Mouse (Mus musculus) stomach, embryonic 14.5 days (tissue): Measurements from ENCODE around the gene Rpl7l1. TPM values are rescaled to one million over a fixed set of nuclear protein-coding genes. Genes with fewer than 3 reads are reported as not detected.

Experiments
- ATAC-seq: fragments of 200-750 bp; cut with Nextera tagmentation; 2 replicates; pipeline ENCODE4 v1.8.0; 2017; ENCODE audit warnings: low read depth, moderate TSS enrichment; ENCODE audit not compliant: insufficient number of reproducible peaks, insufficient read depth, low FRiP score
- H3K27ac ChIP-seq: fragments of 300-500 bp; sonication (generic); 2 replicates; pipeline ENCODE4 v1.5.1; 2014; ENCODE audit warnings: mild to moderate bottlenecking, low read length, moderate library complexity, mixed read lengths
- H3K27me3 ChIP-seq: fragments of 300-500 bp; sonication (generic); 2 replicates; pipeline ENCODE4 v1.6.1; 2014; ENCODE audit warnings: low read length, control low read depth, mixed read lengths; ENCODE audit not compliant: control insufficient read depth, insufficient read depth
- H3K36me3 ChIP-seq: fragments of 300-500 bp; sonication (generic); 2 replicates; pipeline ENCODE4 v1.6.1; 2014; ENCODE audit warnings: mild to moderate bottlenecking, control low read depth, low read length, moderate library complexity, mixed read lengths; ENCODE audit not compliant: control insufficient read depth, insufficient read depth
- H3K4me1 ChIP-seq: fragments of 300-500 bp; sonication (generic); 2 replicates; pipeline ENCODE4 v1.6.1; 2014; ENCODE audit warnings: low read length, control low read depth, mixed read lengths; ENCODE audit not compliant: control insufficient read depth, insufficient read depth
- H3K4me2 ChIP-seq: fragments of 300-500 bp; sonication (generic); replicated peaks from 2 replicates; pipeline ENCODE4 v1.6.1; 2014; ENCODE audit warnings: low read depth, low read length, control low read depth
- H3K4me3 ChIP-seq: fragments of 300-500 bp; sonication (generic); 2 replicates; pipeline ENCODE4 v1.5.1; 2014; ENCODE audit warnings: low read depth, low read length, control low read depth
- H3K9ac ChIP-seq: fragments of 300-500 bp; sonication (generic); replicated peaks from 2 replicates; pipeline ENCODE4 v1.6.1; 2014; ENCODE audit warnings: low read depth, mild to moderate bottlenecking, control low read depth, low read length, moderate library complexity, mixed read lengths
- H3K9me3 ChIP-seq: fragments of 300-500 bp; sonication (generic); 2 replicates; pipeline ENCODE4 v1.6.1; 2016; ENCODE audit warnings: low read depth, low read length, control low read depth; ENCODE audit not compliant: control insufficient read depth
- WGBS: fragments of 180-500 bp; shearing (Covaris S2); extraction: QIAGEN DNeasy Blood & Tissue Kit; methylation state at CpG from one replicate; pipeline ENCODE4 v1.1.7; 2014; 5-methylcytosine and 5-hydroxymethylcytosine counted together
- polyA plus RNA-seq: library from polyadenylated mRNA; unstranded; fragments of >200 nt; fragmentation: Nextera tagmentation; extraction: Ambion mirVana; gene quantifications from 2 replicates; pipeline ENCODE4 v1.2.1, GENCODE M21; 2014

Rpl7l1 gene
- polyA plus RNA-seq, result 139 and 149 TPM in 2 replicates

DNA sequence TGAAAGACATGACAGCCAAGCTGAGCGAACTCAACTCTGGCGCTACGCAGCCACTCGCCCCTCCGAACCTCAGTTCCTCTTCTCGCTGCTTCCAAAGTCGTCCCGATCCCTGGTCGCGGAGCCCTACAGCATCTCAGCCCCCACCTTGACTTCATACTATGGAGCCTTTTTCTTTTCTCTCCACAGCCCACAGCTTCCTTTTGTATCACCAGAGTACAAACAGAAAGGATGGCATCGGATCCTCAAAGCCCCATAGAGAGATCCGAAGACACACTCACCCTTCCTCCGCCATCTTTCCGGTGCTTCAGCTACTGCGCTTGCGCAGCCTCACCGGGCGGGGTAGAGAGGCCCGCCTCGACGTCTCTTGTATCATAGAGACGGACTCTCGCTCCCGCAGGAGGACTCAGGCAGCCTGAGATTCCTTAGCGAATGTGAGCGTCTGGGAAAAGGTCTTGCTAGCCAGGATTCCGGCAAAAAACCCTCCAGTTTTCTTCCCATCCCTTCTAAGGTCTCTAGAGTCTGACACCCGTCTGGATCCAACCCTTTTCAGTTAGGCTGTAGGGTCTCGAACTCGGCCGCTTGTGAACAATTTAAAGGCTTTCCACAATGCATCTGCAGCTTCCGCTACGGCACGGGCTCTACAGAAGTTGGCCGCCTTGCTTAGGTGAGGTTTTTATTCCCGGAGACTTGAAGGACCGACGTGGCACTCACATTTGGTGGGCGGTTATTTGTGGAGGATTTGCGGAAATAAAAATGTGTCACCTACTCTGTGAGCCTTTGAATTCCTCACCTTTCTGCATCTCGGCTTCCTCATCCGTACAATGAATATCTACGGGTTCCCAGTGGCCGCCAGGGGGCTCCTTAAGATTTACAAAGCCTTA, at the start of gene Rpl7l1:
Gene Rpl7l1 (minus strand): TSS at position 332 of the 881 bp plus-strand sequence.
- under 1% methylated on average over 44 of the region's 44 CpGs for WGBS
- Histone ChIP-seq H3K27me3 (no peaks in the 10 kb centered on the region), H3K9ac (peak within 1 kb of the TSS; percentile 49), H3K4me2 (peak within 1 kb of the TSS; percentile 64), H3K9me3 (no peaks in the 10 kb centered on the region), H3K27ac (peak within 1 kb of the TSS; percentile 79), H3K4me3 (peak within 1 kb of the TSS; percentile 63), H3K36me3 (peaks cover 33% of the 10 kb centered on the region), H3K4me1 (peaks cover 6% of the 10 kb centered on the region; the same call in 1 of the 2 replicates)
- ATAC-seq, result peak; percentile 95

DNA sequence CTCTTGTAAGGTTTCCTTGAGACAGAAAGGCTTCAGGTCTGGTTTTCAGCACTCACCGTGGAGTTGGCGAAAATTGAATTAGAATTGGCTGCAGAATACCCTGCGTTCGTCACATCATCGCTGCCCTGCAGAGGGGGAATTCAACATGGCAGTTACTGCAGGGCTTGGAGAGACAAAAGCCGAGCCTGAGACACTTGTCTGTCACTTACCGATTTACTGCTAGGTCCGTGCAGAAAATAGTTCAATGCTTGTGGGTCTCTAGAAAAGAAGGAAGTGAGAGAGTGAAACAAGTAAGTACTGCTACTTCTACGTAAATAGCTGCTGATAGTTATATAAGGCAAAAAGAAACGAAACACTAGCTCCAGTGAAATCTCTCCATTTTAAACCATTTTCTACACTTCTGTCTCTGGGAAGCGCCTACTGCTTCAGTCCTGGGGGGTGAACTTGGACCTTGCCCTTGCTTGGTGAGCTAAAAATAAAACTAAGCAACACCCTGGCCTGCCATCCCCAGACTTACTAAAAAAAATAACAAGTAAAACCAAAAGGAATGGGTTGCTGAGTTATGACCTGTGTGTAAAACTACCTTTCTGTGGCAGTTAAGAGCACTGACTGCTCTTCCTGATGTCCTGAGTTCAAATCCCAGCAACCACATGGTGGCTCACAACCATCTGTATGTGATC, 47.5 kb upstream of the Rpl7l1 start:
- no peak for ATAC-seq
- WGBS, result 89% methylated on average over 11 of the region's 11 CpGs
- H3K9ac ChIP-seq, result no peak overlapping the region

DNA sequence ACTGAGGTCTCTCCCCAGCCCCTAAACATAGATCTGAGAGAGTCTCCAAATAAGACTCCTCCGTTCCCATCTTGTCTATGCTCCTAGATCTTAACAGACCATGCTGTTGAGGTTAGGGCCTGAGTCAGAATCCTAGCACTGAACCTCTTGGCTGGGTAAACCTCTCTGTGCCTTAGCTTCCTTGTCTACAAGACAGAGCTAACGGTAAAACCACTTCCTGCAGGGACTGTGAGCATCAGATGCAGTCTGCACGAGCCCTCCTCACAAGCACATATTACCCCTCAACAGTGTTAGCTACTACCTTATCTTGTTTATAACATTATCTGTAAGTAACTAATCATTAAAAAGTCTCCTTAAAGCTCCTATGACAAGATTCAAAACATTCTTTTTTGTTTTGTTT, 46.5 kb upstream of the Rpl7l1 start:
- no peak for ATAC-seq
- Histone ChIP-seq H3K36me3 (peaks cover 20% of the 10 kb centered on the region; the same call in 1 of the 2 replicates), H3K4me1 (no peaks in the 10 kb centered on the region), H3K27me3 (no peaks in the 10 kb centered on the region), H3K27ac (no peak overlapping the region), H3K9ac (no peak overlapping the region), H3K4me2 (no peak overlapping the region), H3K4me3 (no peak overlapping the region), H3K9me3 (no peaks in the 10 kb centered on the region)
- WGBS, result 88% methylated on average over 3 of the region's 3 CpGs

More for the DNA sequence above, 47.5 kb upstream of the Rpl7l1 start:
- peaks cover 9% of the 10 kb centered on the region; the same call in 1 of the 2 replicates for H3K36me3 ChIP-seq
- H3K9me3 ChIP-seq, result no peaks in the 10 kb centered on the region
- no peak overlapping the region for H3K4me2 ChIP-seq
- no peaks in the 10 kb centered on the region for H3K27me3 ChIP-seq
- no peak overlapping the region for H3K27ac ChIP-seq
- H3K4me1 ChIP-seq, result no peaks in the 10 kb centered on the region
- H3K4me3 ChIP-seq, result no peak overlapping the region

DNA sequence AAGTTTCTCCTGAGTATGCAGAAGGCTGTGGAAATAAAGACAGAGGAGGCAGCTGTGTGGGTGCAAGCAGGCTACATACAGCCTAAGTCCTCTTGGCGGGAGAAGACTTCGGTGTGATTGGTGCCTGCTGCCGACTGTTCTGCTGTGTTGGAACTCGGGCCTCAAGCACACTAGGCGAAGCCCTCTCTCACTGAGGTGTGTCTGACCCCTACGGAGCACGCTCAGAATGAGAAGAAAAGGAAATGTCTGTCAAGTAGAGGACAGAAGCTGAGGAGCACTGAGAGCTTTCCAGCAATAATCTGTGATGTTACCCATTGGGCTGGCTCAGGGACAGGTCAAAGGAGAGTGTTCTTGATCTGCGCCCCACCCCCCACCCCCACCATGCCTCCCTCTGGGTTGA, 40.6 kb upstream of the Rpl7l1 start:
- ATAC-seq, result no peak
- Histone ChIP-seq H3K9me3 (no peaks in the 10 kb centered on the region), H3K27ac (no peak overlapping the region), H3K9ac (no peak overlapping the region), H3K4me2 (no peak overlapping the region), H3K4me3 (no peak overlapping the region), H3K36me3 (peaks cover 27% of the 10 kb centered on the region), H3K27me3 (no peaks in the 10 kb centered on the region), H3K4me1 (no peaks in the 10 kb centered on the region)
- WGBS, result 91% methylated on average over 8 of the region's 8 CpGs

DNA sequence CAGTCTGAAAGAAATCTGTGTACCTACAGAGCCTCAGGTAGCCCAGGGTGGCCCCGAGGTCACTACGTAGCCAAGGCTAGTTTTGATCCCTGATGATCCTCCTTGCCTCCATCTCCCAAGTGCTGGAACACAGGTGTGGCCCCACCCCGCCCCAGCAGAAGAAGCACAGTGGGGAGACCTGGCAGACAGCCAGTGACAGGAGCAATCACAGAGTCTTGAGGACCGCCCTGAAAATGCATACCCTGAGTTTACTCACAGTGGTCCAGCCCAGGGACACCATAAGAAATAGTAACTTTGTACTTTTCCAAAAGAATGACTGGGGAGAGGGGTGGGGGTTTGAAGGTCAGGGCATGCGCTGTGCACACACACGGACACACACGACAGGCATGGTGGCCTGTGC, 38.2 kb upstream of the Rpl7l1 start:
- Histone ChIP-seq H3K9ac (no peak overlapping the region), H3K4me3 (no peak overlapping the region), H3K9me3 (no peaks in the 10 kb centered on the region), H3K27ac (no peak overlapping the region), H3K4me2 (no peak overlapping the region), H3K36me3 (peaks cover 27% of the 10 kb centered on the region), H3K4me1 (no peaks in the 10 kb centered on the region), H3K27me3 (no peaks in the 10 kb centered on the region)
- no peak for ATAC-seq
- WGBS, result 91% methylated on average over 7 of the region's 7 CpGs

DNA sequence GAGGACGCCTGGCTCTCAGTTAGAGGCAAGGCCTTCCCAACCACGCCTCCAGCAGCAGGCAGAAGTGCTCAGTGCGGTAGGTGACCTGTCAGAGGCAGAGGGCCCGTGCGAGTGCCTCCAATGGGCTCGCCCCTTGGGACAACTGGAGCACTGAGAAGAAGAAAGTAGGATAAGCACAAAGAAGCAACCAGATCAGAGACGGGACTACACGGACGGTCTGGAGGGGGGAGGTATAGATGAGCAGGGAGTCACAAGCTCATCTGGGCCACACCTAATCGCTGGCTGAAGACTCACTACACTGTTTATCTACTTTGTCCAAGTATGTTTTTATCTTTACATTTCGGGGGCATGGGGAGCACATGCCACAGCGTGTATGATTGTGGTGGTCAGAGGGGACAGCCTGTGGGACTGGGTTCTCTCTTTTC, 35.3 kb upstream of the Rpl7l1 start:
- Histone ChIP-seq H3K36me3 (peaks cover 10% of the 10 kb centered on the region), H3K4me3 (no peak overlapping the region), H3K9ac (no peak overlapping the region), H3K9me3 (no peaks in the 10 kb centered on the region), H3K4me1 (no peaks in the 10 kb centered on the region), H3K4me2 (no peak overlapping the region), H3K27ac (no peak overlapping the region), H3K27me3 (no peaks in the 10 kb centered on the region)
- no peak for ATAC-seq
- 89% methylated on average over 12 of the region's 12 CpGs for WGBS

DNA sequence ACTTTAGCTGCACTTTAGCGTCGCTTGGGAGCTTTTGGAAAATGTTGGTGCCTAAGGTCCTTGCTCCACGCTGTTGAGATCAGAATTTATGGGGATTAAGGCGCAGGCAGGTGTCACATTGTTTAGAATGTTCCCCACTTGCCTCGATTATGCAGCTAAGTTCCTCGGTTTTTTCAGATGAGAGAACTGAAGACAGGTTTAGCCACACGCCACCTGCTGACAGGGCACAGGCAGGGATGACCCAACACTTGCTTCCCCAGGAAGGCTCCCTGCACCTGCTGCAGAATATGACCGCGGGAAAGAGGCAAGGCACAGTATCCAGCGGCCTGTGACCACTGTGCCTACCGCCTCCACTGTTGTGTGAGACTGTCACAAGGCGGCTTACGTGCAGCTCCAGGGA, 33.8 kb upstream of the Rpl7l1 start:
- Histone ChIP-seq H3K27me3 (no peaks in the 10 kb centered on the region), H3K9ac (no peak overlapping the region), H3K4me3 (no peak overlapping the region), H3K36me3 (peaks cover 6% of the 10 kb centered on the region), H3K4me2 (no peak overlapping the region), H3K9me3 (no peaks in the 10 kb centered on the region), H3K4me1 (no peaks in the 10 kb centered on the region), H3K27ac (no peak overlapping the region)
- 75% methylated on average over 13 of the region's 13 CpGs for WGBS
- ATAC-seq, result no peak

DNA sequence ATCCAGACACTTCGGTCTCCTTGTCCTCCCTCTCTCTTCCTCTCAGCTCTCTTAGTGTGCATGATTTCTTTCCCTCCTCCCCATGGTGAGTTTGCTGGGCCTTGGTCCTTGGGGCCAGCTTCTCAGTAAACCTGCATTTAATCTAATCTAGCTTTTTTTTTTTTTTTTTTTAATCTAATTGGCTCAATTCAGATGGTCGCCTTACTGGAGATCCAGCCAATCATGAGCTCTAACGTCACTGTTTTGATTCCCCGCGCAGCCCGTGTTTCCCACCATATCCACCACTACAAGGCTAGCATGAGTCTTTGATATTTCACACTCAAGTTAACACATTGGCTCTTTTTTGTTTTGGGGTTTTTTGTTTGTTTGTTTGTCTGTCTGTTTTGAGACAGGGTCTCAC, 32.0 kb upstream of the Rpl7l1 start:
- Histone ChIP-seq H3K9me3 (no peaks in the 10 kb centered on the region), H3K4me1 (no peaks in the 10 kb centered on the region), H3K36me3 (peaks cover 9% of the 10 kb centered on the region), H3K27ac (no peak overlapping the region), H3K27me3 (no peaks in the 10 kb centered on the region), H3K4me2 (no peak overlapping the region), H3K9ac (no peak overlapping the region), H3K4me3 (no peak overlapping the region)
- WGBS, result 94% methylated on average over 6 of the region's 6 CpGs
- no peak for ATAC-seq
